Mouse (Mus musculus) midbrain, embryonic 10.5 days (tissue): ENCODE data around the gene Fam173a. TPM values are rescaled to one million over a fixed set of nuclear protein-coding genes. Genes with fewer than 3 reads are reported as not detected.

Source experiments
- DNase-seq: peaks from one replicate; pipeline ENCODE4 v3.0.0-alpha.2; 2017; ENCODE audit warnings: low spot score
- H3K27ac ChIP-seq: fragments of 300-500 bp; sonication (generic); replicated peaks from 2 replicates; pipeline ENCODE4 v1.5.1; 2016; ENCODE audit warnings: mild to moderate bottlenecking
- H3K27me3 ChIP-seq: fragments of 300-500 bp; sonication (generic); 2 replicates; pipeline ENCODE4 v1.6.1; 2016; ENCODE audit warnings: low read depth, mild to moderate bottlenecking; ENCODE audit not compliant: poor library complexity, severe bottlenecking
- H3K36me3 ChIP-seq: fragments of 300-500 bp; sonication (generic); 2 replicates; pipeline ENCODE4 v1.6.1; 2016; ENCODE audit warnings: mild to moderate bottlenecking, moderate library complexity
- H3K4me1 ChIP-seq: fragments of 300-500 bp; sonication (generic); 2 replicates; pipeline ENCODE4 v1.6.1; 2016
- H3K4me3 ChIP-seq: fragments of 300-500 bp; sonication (generic); 2 replicates; pipeline ENCODE4 v1.5.1; 2016; ENCODE audit warnings: mild to moderate bottlenecking, moderate library complexity
- H3K9me3 ChIP-seq: fragments of 300-500 bp; sonication (generic); replicated peaks from 2 replicates; pipeline ENCODE4 v1.6.1; 2016; ENCODE audit warnings: mild to moderate bottlenecking
- WGBS: fragments of 180-500 bp; shearing (Covaris S2); methylation state at CpG from one replicate; pipeline ENCODE4 v1.1.7; 2016; 5-methylcytosine and 5-hydroxymethylcytosine counted together
- polyA plus RNA-seq: library from polyadenylated mRNA; unstranded; fragments of >200 nt; fragmentation: Nextera tagmentation; extraction: Ambion mirVana; gene quantifications from 2 replicates; pipeline ENCODE4 v1.2.1, GENCODE M21; 2016

The Fam173a gene
- polyA plus RNA-seq, 1 experiment from 2014 or later = 71.8 TPM

DNA sequence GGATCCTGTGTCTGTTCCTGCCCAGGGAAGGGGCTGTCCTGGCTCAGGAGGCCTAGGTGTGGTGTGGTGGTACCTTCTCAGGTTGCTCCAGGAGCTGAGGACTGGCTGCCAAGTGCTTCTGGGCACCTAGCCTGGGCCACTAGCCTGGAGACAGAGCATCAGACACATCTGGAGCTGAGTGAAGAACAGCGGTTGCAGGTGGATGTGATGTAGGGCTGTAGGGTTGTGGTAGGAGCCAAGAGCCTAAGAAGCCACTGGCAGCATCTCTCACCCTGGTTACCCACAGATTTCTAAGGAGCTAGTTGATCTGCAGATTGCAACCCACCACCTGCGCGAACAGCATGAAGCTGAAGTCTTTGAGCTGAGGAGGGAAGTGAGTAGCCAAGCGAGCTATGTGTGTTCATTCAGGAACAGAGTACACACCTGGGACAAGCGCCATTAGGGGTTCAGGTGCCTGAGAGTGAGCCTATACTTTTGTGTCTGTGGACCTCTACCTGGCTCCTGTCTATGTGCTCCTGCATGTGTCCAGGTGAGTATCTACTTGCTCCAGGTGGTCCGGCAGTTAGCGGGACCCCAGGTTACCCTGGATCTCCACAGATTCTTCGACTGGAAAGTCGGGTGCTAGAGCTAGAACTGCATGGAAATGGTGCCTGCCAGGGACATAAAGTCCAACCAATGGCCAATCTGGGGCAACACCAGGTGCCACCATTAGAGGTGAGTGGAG is 5.8 kb downstream of the Fam173a start:
- peaks cover 49% of the 10 kb centered on the region for H3K4me1 ChIP-seq
- no peak overlapping the region for H3K4me3 ChIP-seq
- no peak overlapping the region for H3K27ac ChIP-seq
- no peak for DNase-seq
- 93% methylated on average over 9 of the region's 9 CpGs for WGBS
- peaks cover 61% of the 10 kb centered on the region for H3K36me3 ChIP-seq
- no peaks in the 10 kb centered on the region for H3K27me3 ChIP-seq
- H3K9me3 ChIP-seq = no peaks in the 10 kb centered on the region

DNA sequence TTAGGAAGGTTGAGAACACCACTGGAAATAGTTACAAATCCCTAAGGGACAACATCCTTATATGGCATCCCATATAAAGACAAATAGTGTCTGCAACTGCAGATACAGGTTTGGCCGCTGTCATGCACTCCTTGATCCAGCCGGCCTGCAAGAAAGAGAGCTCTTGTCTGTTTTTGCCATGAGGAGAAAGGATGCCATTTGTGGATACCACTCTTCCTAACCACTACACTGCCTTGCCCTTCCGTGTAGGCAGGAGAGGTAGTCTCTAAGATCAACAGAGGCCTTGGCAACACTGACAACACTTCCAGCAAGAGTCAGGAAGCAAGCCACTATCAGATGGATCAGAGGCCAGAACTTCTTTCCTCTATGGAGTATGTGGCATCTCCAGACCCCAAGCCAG is 6.4 kb downstream of the Fam173a start, which contains the start of gene Ccdc78:
Ccdc78 (plus strand) TSS at position 301 of the 400 bp plus-strand sequence.
- no peak for DNase-seq
- Histone ChIP-seq H3K9me3 (no peaks in the 10 kb centered on the region), H3K27me3 (no peaks in the 10 kb centered on the region), H3K4me1 (peaks cover 44% of the 10 kb centered on the region), H3K27ac (peak within 1 kb of the TSS; percentile 96), H3K4me3 (peak within 1 kb of the TSS; percentile 77), H3K36me3 (peaks cover 68% of the 10 kb centered on the region)
- 85% methylated on average over 3 of the region's 3 CpGs for WGBS

DNA sequence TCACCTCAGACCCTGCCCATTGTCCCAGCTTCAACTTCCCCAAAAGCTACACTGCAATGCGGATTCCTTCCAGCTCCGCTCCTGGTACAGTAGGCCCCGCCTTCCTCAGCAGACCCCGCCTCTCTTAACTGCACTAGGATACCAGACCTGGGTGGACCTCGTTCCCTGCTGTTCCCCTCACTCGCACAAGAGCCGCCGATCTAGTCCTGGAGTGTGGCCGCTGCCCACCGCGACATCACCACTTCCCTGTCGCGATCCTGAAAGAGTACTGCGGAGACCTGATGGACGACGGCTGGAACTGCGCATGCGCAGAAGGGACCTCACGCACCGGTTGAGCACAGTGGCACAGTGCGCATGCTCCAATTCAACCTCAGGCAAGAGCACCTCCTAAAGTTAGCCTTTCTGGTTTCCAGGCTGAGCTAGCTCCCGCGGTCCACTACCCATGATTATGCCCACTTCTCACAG is 7.4 kb downstream of the Fam173a start, which contains the start of gene Haghl:
Haghl (minus strand) TSS at position 393 of the 465 bp plus-strand sequence.
- Histone ChIP-seq H3K4me3 (peak within 1 kb of the TSS; percentile 77), H3K27me3 (no peaks in the 10 kb centered on the region), H3K9me3 (no peaks in the 10 kb centered on the region), H3K4me1 (peaks cover 38% of the 10 kb centered on the region), H3K27ac (peak within 1 kb of the TSS; percentile 96), H3K36me3 (peaks cover 73% of the 10 kb centered on the region)
- WGBS = under 1% methylated on average over 23 of the region's 23 CpGs
- peak; percentile 98 for DNase-seq

DNA sequence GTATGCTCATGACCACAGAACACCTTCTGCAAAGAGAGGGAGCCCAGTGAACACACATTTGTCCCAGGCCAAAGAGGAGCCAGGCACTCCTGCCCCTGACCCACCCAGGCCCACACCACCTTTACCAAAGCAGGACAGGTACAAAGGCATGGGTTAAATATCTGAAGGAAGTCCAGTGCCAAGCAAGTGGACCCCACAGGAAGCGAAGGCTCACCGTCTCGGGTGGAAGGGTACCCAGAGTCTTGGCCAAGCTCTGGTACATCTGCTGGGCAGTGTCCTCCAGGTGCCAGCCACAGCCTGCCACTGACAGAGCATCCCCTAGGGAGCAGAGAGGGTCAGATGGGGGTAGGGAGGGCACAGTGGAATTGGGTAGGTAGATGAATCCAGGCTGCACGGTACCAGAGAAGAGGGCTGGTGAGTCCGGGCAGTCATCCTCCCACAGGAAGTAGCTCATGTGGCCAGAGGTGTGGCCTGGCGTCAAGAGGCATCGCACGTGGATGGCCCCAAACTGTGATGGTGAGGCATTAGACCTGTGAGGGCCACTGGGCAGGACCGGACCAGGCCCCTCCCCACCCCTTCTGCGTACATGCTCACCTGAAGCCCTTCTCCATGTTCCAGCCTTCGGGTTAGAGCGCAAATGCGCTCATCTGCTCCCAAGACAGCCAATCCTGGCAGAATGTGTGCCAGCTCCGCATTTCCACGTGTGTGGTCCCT is 8.7 kb downstream of the Fam173a start:
- WGBS = 85% methylated on average over 15 of the region's 15 CpGs
- Histone ChIP-seq H3K27me3 (no peaks in the 10 kb centered on the region), H3K9me3 (no peaks in the 10 kb centered on the region), H3K4me1 (peaks cover 38% of the 10 kb centered on the region), H3K27ac (peak overlapping the region; percentile 96), H3K36me3 (peaks cover 70% of the 10 kb centered on the region), H3K4me3 (peak overlapping the region; percentile 77)
- DNase-seq = no peak

DNA sequence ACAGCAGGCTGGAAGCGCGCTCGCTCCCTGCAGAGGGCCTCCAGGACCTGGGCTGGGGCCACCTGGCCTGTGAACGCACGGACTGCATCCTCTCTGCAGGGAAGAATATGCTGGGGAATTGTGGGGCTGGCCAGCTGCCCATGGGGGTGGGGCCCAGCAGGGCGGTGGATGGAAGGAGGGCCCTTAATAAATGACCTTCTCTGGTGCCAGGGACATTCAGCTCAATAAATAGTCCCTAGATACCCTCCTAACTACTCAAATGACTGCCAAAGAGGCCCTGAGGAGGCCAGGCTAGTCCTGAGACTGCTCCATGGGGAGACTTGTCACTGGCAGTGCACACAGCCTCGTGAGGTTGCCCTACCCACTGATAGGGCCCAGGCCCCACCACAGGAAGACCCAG is 9.6 kb downstream of the Fam173a start:
- no peaks in the 10 kb centered on the region for H3K27me3 ChIP-seq
- no peak for DNase-seq
- peaks cover 66% of the 10 kb centered on the region for H3K36me3 ChIP-seq
- H3K4me3 ChIP-seq = peak overlapping the region; percentile 77; the same call in 1 of the 2 replicates
- no peaks in the 10 kb centered on the region for H3K9me3 ChIP-seq
- 88% methylated on average over 7 of the region's 7 CpGs for WGBS
- peaks cover 38% of the 10 kb centered on the region for H3K4me1 ChIP-seq
- H3K27ac ChIP-seq = no peak overlapping the region

DNA sequence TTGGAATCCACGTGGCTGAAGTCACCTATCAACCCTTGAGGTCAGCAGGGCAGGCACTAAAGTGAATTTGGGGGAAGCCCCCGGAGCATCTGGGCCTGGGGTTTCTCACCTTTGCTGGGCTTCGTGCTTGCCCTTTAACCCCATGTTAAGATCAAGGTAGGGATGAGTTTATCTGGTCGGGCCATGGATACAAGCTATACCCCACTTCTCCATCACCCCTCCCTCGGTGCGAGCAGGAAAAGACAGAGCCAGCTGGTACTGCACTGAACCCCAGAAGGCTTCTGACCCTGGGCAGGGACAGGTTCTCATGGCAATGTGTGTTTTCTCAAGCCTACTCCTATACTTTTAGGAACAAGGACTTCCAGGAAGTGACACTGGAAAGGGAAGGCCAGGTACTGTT is 11.4 kb downstream of the Fam173a start:
- 88% methylated on average over 6 of the region's 6 CpGs for WGBS

DNA sequence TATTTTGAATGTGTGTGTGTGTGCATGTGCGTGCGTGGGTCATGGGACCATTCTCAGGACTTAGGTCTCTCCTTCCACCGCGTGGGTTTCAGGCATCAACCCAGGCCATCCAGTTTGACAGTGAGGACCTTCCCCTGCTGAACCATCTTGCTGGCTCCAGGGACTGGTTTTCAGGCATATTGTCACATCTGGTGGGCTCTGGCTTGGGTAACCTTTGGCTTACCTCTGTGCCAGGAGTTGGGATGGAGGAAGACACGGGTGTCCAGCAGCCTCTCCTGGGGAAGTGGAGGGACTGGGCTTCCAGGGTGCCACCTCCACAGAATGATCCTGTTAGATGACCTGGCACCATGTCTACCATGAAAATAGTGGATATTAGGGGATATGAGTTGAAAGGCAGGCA is 14.8 kb downstream of the Fam173a start:
- no peaks in the 10 kb centered on the region for H3K9me3 ChIP-seq
- peaks cover 32% of the 10 kb centered on the region for H3K4me1 ChIP-seq
- H3K27ac ChIP-seq = no peak overlapping the region
- 93% methylated on average over 5 of the region's 5 CpGs for WGBS
- peaks cover 50% of the 10 kb centered on the region for H3K36me3 ChIP-seq
- no peak for DNase-seq
- H3K27me3 ChIP-seq = no peaks in the 10 kb centered on the region
- no peak overlapping the region for H3K4me3 ChIP-seq

More for the DNA sequence above, 11.4 kb downstream of the Fam173a start:
- H3K27me3 ChIP-seq = no peaks in the 10 kb centered on the region
- H3K9me3 ChIP-seq = no peaks in the 10 kb centered on the region
- no peak overlapping the region for H3K27ac ChIP-seq
- H3K36me3 ChIP-seq = peaks cover 65% of the 10 kb centered on the region
- H3K4me3 ChIP-seq = no peak overlapping the region
- H3K4me1 ChIP-seq = peaks cover 38% of the 10 kb centered on the region
- DNase-seq = no peak

DNA sequence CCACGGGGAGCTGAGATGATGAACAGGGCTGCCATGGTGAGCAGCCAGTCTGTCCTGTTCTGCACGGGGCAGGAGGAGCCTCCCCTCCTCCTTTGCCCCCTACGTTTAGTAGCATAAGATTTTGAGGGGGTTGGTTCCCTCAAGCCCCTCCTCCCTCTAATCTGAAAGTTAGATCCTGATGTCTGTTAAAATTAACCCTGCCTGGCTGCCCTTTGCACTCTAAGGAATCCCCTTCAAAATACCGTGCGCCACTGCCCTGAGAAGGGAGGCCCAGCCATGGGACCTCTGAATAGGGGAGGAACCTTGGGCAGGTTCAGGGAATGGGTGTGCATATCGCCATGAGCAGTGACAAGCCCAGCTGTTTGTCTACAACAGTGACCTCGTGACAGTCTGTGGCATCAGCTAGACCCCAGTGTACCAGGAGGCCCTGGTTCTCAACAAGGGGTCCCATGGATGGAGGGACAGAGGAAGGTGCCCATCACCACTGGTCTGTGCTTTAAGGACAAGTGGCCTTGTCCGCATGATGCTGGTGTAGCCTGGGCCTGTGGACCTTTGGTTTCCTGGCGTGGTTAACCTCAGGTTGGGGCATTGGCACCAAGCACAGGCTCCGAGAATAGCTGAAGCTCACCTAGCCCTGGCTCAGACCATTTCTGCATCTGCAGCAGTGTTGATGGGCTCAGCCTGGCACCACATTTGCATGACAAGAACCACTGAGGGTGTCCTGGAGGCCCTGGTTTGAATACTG is 17.2 kb downstream of the Fam173a start:
- Histone ChIP-seq H3K4me1 (peaks cover 24% of the 10 kb centered on the region), H3K27ac (no peak overlapping the region), H3K4me3 (0 out of 2 replicates have a peak overlapping the region, but pooled peaks have one; percentile 81), H3K9me3 (no peaks in the 10 kb centered on the region), H3K36me3 (peaks cover 26% of the 10 kb centered on the region), H3K27me3 (no peaks in the 10 kb centered on the region)
- 82% methylated on average over 10 of the region's 10 CpGs for whole genome bisulfite sequencing
- DNase-seq = no peak

DNA sequence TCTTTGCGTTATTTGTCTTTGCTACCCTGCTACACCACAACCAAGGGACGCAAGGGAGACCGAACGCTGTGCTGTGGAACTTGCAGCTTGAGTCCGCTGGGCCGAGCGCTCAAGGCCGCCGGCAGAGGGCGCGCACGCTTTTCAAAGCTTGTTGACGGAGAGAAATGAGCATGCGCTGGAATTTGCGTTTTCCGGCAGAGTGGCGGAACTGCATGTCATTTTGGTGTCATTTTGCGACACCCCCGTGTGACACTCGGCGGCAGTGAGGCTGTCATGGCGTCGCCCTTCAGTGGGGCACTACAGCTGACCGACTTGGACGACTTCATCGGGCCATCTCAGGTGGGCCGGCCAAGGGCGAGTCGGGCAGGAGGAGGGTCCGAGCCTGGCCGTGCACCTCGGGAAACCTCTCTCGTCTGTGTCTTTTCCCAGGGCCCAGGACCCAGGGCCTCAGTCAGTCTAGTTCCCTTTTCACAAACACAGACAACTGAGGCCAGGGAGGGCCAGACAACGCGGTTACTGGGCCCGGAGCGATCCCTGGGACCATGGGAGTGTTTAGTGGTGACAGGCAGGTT is 19.1 kb downstream of the Fam173a start, which contains the start of gene Narfl:
Narfl (plus strand) TSS at position 228 of the 572 bp plus-strand sequence.
- DNase-seq = peak; percentile 98
- under 1% methylated on average over 37 of the region's 37 CpGs for WGBS

DNA sequence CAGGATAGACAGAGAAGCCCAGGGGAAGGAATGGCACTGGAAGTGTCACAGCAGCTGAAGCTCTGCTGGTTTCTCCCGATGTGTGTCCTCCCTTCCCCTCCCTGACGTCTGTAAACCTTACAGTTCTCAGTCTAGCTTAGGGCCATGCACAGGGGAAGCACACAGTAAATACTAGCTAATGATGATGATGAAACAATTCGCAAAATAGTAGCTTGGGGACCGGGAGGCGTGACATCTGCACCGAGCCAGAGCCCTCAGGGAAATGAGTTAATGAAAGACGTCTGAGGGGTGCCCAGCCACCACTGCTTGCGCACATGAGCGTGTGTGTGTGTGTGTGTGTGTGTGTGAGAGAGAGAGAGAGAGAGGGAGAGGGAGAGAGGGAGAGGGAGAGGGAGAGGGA is 23.4 kb downstream of the Fam173a start:
- WGBS = 67% methylated on average over 9 of the region's 9 CpGs
- H3K27me3 ChIP-seq = peaks cover 30% of the 10 kb centered on the region
- no peak overlapping the region for H3K27ac ChIP-seq
- no peak for DNase-seq
- H3K9me3 ChIP-seq = no peaks in the 10 kb centered on the region
- no peak overlapping the region for H3K4me3 ChIP-seq
- no peaks in the 10 kb centered on the region for H3K36me3 ChIP-seq
- peaks cover 9% of the 10 kb centered on the region for H3K4me1 ChIP-seq

More for the DNA sequence above, 19.1 kb downstream of the Fam173a start, which contains the start of gene Narfl:
- Histone ChIP-seq H3K27ac (peak within 1 kb of the TSS; percentile 87), H3K27me3 (peaks cover 14% of the 10 kb centered on the region; the same call in 1 of the 2 replicates), H3K36me3 (peaks cover 13% of the 10 kb centered on the region), H3K4me3 (peak within 1 kb of the TSS; percentile 81), H3K4me1 (peaks cover 24% of the 10 kb centered on the region), H3K9me3 (no peaks in the 10 kb centered on the region)

DNA sequence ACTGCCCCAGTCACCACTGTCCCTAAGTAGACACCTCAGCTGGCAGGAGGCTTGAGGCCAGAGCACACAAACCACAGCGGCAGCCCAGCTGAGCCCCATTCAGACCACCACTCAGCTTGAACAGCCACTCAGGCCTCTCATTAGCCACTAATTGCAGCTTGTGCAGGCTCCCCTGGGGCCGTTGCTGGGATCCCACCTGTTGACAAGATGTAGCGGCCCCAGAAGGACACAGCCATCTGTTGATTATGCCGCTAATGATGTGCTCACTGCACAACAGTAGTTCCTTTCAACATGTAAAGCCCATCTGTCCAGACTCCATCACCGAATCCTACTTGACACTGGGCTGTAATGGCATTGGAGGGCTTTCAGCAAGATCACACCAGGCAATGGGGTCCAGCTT is 26.8 kb downstream of the Fam173a start:
- WGBS = 67% methylated on average over 5 of the region's 5 CpGs
- H3K9me3 ChIP-seq = no peaks in the 10 kb centered on the region
- DNase-seq = no peak

DNA sequence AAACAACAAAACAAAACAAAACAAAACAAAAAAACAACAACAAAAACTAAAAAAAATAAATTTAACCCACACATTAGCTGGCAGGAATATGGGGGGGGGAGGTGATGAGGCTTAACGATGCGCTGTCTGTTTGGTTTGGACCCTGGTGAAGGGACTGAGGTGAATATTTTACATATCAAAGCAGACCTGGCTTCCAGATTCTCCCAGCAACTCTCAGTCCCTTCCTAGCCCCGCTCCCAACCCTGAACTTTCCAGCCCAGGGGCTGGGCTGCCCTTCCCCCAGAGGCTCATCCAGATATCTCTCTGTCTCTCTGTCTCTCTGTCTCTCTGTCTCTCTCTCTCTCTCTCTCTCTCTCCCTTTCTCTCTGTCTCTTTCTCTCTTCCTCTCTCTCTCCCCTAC is 30.1 kb downstream of the Fam173a start:
- no peak overlapping the region for H3K4me3 ChIP-seq
- H3K27ac ChIP-seq = no peak overlapping the region
- H3K36me3 ChIP-seq = no peaks in the 10 kb centered on the region
- peaks cover 22% of the 10 kb centered on the region for H3K4me1 ChIP-seq
- no peaks in the 10 kb centered on the region for H3K9me3 ChIP-seq
- DNase-seq = no peak
- peaks cover 50% of the 10 kb centered on the region for H3K27me3 ChIP-seq
- WGBS = 38% methylated on average over 3 of the region's 3 CpGs

More for the DNA sequence above, 26.8 kb downstream of the Fam173a start:
- peaks cover 22% of the 10 kb centered on the region for H3K4me1 ChIP-seq
- H3K27me3 ChIP-seq = peaks cover 38% of the 10 kb centered on the region
- H3K27ac ChIP-seq = no peak overlapping the region
- H3K36me3 ChIP-seq = no peaks in the 10 kb centered on the region
- H3K4me3 ChIP-seq = no peak overlapping the region
